Mouse (Mus musculus): ENCODE measurements around the gene Sac3d1. TPM values are rescaled to one million over a fixed set of nuclear protein-coding genes. Genes with fewer than 3 reads are reported as not detected.

The Sac3d1 gene
- polyA plus RNA-seq, 1 experiment = 44.7 TPM

DNA sequence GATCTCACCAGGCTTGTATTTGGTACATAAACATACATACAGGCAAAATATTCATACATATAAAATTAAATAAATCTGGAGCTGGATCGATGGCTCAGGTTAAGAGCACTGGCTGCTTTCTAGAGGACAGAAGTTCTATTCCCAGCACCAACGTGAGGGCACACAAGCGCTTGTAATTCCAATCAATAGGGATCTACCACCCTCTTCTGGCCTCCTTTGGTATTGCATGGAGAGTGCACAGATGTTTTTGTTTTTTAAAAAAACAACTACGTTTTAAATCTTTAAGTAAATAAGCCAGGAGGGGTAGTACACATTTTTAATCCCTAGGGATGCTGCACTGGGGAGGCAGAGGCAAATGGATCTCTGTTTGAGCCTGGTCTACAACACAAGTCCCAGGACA lies 7.8 kb upstream of the Sac3d1 start:
- H3K36me3 ChIP-seq (ENCODE audit: control insufficient read depth, insufficient read depth) = peaks cover 8% of the 10 kb centered on the region
- no peaks in the 10 kb centered on the region for H3K79me2 ChIP-seq (ENCODE audit: control insufficient read depth, insufficient read depth)
- H3K4me3 ChIP-seq (ENCODE audit: insufficient read depth, poor library complexity, severe bottlenecking) = no peak overlapping the region
- TF ChIP-seq CEBPB (IDR thresholded peaks at IDR 0.05; ENCODE audit: low read depth) (no peak), MAX (IDR thresholded peaks at IDR 0.05) (no peak), MYOG (IDR thresholded peaks at IDR 0.05; ENCODE audit: control insufficient read depth, extremely low read depth, insufficient read length) (no peak), CTCF (IDR thresholded peaks at IDR 0.05; ENCODE audit: control insufficient read depth, insufficient read depth, insufficient read length) (peak; percentile 29), FOSL1 (IDR thresholded peaks at IDR 0.05; ENCODE audit: insufficient read depth, low read length, poor library complexity, severe bottlenecking) (no peak)
- no peak overlapping the region for H3ac ChIP-seq (ENCODE audit: control insufficient read depth, insufficient read length, low read depth)
- no peaks in the 10 kb centered on the region for H3K27me3 ChIP-seq (ENCODE audit: control insufficient read depth, insufficient read depth, insufficient read length)
- no peaks in the 10 kb centered on the region for H3K79me3 ChIP-seq (ENCODE audit: low read depth)

DNA sequence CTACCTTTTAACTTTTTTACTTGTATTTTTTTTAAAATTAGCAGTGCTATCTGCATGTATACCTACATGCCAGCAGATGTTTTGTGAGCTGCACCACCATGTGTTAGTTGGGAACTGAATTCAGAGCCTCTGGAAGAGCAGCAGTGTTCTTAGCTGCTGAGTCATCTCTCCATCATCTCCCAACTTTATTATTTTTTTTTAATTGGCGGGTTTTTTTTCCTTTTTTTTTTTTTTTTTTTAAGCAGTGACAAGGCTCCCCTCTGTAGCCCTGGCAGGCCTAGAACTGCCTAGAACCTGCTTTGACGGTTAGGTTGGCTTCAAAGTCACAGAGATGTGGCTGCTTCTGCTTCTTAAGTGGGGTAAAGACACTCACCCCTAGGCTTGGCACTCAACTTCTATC lies 6.4 kb upstream of the Sac3d1 start:
- TF ChIP-seq FOSL1 (IDR thresholded peaks at IDR 0.05; ENCODE audit: insufficient read depth, low read length, poor library complexity, severe bottlenecking) (no peak), CTCF (IDR thresholded peaks at IDR 0.05; ENCODE audit: control insufficient read depth, insufficient read depth, insufficient read length) (no peak), CEBPB (IDR thresholded peaks at IDR 0.05; ENCODE audit: low read depth) (no peak), MYOD1 (IDR thresholded peaks at IDR 0.05; ENCODE audit: control insufficient read depth, insufficient read length, low read depth) (no peak), MAX (IDR thresholded peaks at IDR 0.05) (no peak), MYOG (IDR thresholded peaks at IDR 0.05; ENCODE audit: control insufficient read depth, extremely low read depth, insufficient read length) (no peak), USF1 (IDR thresholded peaks at IDR 0.05; ENCODE audit: low read depth) (no peak)
- Histone ChIP-seq H3ac (ENCODE audit: control insufficient read depth, insufficient read length, low read depth) (no peak overlapping the region), H3K79me2 (ENCODE audit: control insufficient read depth, insufficient read depth) (no peaks in the 10 kb centered on the region), H3K36me3 (ENCODE audit: control insufficient read depth, insufficient read depth) (peaks cover 8% of the 10 kb centered on the region), H3K79me3 (ENCODE audit: low read depth) (no peaks in the 10 kb centered on the region), H3K27me3 (ENCODE audit: control insufficient read depth, insufficient read depth, insufficient read length) (no peaks in the 10 kb centered on the region), H3K4me3 (ENCODE audit: insufficient read depth, poor library complexity, severe bottlenecking) (no peak overlapping the region)

DNA sequence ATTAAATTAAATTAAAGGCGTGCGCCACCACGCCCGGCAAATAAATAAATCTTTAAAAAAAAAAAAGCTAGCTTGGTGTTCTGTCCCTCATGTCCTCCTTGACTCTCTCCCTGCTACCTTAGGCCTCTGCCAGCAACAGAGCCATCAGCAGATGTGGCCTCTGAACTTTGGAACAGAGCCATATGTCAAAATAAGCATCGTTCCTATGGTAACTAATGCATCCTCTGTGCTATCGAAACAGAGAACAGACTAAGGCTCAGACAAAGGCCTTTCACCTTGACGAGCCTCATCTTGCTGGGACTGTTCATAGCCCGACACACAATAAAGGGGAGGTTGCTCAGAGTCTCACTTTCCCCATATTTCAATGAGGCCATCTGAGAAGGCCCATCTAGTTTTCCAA lies 4.9 kb upstream of the Sac3d1 start:
- Histone ChIP-seq H3K79me2 (ENCODE audit: control insufficient read depth, insufficient read depth) (no peaks in the 10 kb centered on the region), H3K27me3 (ENCODE audit: control insufficient read depth, insufficient read depth, insufficient read length) (no peaks in the 10 kb centered on the region)

DNA sequence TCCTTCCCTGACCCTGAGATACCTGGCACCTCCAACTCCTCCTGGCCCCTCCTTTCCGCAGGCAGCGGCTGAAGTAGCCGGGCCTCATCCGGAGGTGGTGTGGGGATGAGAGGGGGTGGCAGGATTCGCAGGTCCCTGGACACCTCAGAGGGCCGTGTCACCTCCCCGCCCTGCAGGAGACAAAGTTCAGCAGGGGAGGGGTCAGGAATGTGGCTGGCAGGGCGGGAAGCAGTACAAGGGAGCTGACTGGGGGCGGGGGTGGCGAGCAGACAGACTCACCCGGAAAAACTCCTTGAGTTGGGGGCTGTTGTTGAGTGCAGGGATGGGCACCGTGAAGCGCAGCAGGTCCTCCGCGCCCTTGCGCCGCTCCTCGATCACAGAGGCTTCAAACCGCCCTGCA lies 3.3 kb upstream of the Sac3d1 start:
- Histone ChIP-seq H3K36me3 (ENCODE audit: control insufficient read depth, insufficient read depth) (peaks cover 8% of the 10 kb centered on the region), H3K79me2 (ENCODE audit: control insufficient read depth, insufficient read depth) (peaks cover 12% of the 10 kb centered on the region), H3K27me3 (ENCODE audit: control insufficient read depth, insufficient read depth, insufficient read length) (no peaks in the 10 kb centered on the region), H3K4me3 (ENCODE audit: insufficient read depth, poor library complexity, severe bottlenecking) (no peak overlapping the region), H3K79me3 (ENCODE audit: low read depth) (peaks cover 9% of the 10 kb centered on the region), H3ac (ENCODE audit: control insufficient read depth, insufficient read length, low read depth) (no peak overlapping the region)
- TF ChIP-seq MAX (IDR thresholded peaks at IDR 0.05) (no peak), CTCF (IDR thresholded peaks at IDR 0.05; ENCODE audit: control insufficient read depth, insufficient read depth, insufficient read length) (no peak), USF1 (IDR thresholded peaks at IDR 0.05; ENCODE audit: low read depth) (no peak), CEBPB (IDR thresholded peaks at IDR 0.05; ENCODE audit: low read depth) (no peak), MYOD1 (IDR thresholded peaks at IDR 0.05; ENCODE audit: control insufficient read depth, insufficient read length, low read depth) (no peak), FOSL1 (IDR thresholded peaks at IDR 0.05; ENCODE audit: insufficient read depth, low read length, poor library complexity, severe bottlenecking) (no peak), MYOG (IDR thresholded peaks at IDR 0.05; ENCODE audit: control insufficient read depth, extremely low read depth, insufficient read length) (no peak)

More for the DNA sequence above, 4.9 kb upstream of the Sac3d1 start:
- Histone ChIP-seq H3ac (ENCODE audit: control insufficient read depth, insufficient read length, low read depth) (no peak overlapping the region), H3K79me3 (ENCODE audit: low read depth) (no peaks in the 10 kb centered on the region), H3K4me3 (ENCODE audit: insufficient read depth, poor library complexity, severe bottlenecking) (no peak overlapping the region), H3K36me3 (ENCODE audit: control insufficient read depth, insufficient read depth) (peaks cover 8% of the 10 kb centered on the region)
- TF ChIP-seq MAX (IDR thresholded peaks at IDR 0.05) (no peak), MYOD1 (IDR thresholded peaks at IDR 0.05; ENCODE audit: control insufficient read depth, insufficient read length, low read depth) (no peak), CTCF (IDR thresholded peaks at IDR 0.05; ENCODE audit: control insufficient read depth, insufficient read depth, insufficient read length) (no peak), CEBPB (IDR thresholded peaks at IDR 0.05; ENCODE audit: low read depth) (no peak), USF1 (IDR thresholded peaks at IDR 0.05; ENCODE audit: low read depth) (no peak), FOSL1 (IDR thresholded peaks at IDR 0.05; ENCODE audit: insufficient read depth, low read length, poor library complexity, severe bottlenecking) (no peak), MYOG (IDR thresholded peaks at IDR 0.05; ENCODE audit: control insufficient read depth, extremely low read depth, insufficient read length) (no peak)

DNA sequence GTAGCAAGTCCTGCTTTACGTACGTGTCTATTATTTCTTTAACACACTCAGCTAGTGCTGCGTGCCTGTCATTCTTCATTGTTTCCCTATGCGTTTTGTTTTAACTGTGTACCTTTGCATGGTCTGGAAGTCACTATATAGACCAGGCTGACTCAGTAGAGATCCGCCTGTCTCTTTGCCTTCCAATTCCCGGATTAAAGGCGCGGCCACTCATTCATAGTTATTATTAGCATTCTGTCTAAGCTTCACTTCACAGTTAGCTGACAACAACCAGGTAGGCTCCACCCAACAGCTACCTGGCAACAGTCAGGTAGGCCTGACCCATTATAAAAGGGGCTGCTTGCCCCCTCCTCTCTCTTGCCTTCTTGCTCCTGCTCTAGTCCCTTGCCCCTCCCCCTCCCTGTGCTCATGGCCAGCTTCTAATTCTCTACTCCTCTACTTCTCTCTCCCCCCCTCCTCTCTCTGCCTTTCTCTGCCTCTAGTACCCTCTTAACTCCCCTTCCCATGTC lies 281 bp upstream of the Sac3d1 start:
- Histone ChIP-seq H3K4me3 (ENCODE audit: insufficient read depth, poor library complexity, severe bottlenecking) (peak overlapping the region; percentile 74), H3K79me2 (ENCODE audit: control insufficient read depth, insufficient read depth) (peaks cover 27% of the 10 kb centered on the region), H3ac (ENCODE audit: control insufficient read depth, insufficient read length, low read depth) (peak overlapping the region; percentile 38), H3K27me3 (ENCODE audit: control insufficient read depth, insufficient read depth, insufficient read length) (no peaks in the 10 kb centered on the region), H3K36me3 (ENCODE audit: control insufficient read depth, insufficient read depth) (peaks cover 27% of the 10 kb centered on the region), H3K79me3 (ENCODE audit: low read depth) (peaks cover 16% of the 10 kb centered on the region)
- TF ChIP-seq MAX (IDR thresholded peaks at IDR 0.05) (no peak), FOSL1 (IDR thresholded peaks at IDR 0.05; ENCODE audit: insufficient read depth, low read length, poor library complexity, severe bottlenecking) (no peak), USF1 (IDR thresholded peaks at IDR 0.05; ENCODE audit: low read depth) (no peak), MYOD1 (IDR thresholded peaks at IDR 0.05; ENCODE audit: control insufficient read depth, insufficient read length, low read depth) (no peak), MYOG (IDR thresholded peaks at IDR 0.05; ENCODE audit: control insufficient read depth, extremely low read depth, insufficient read length) (no peak), CTCF (IDR thresholded peaks at IDR 0.05; ENCODE audit: control insufficient read depth, insufficient read depth, insufficient read length) (no peak), CEBPB (IDR thresholded peaks at IDR 0.05; ENCODE audit: low read depth) (no peak)

Data from C2C12 (cell line).